Mouse (Mus musculus) kidney, embryonic 15.5 days (tissue): ENCODE data around the gene Guca1a. TPM values are rescaled to one million over a fixed set of nuclear protein-coding genes. Genes with fewer than 3 reads are reported as not detected.
"Not testable (repeated sequence)": the region's sequence is repeated elsewhere in the genome, so short reads cannot be mapped to it uniquely, and the experiment has no call there.

Source experiments
- ATAC-seq: fragments of 200-750 bp; cut with Nextera tagmentation; replicated peaks from 2 replicates; pipeline ENCODE4 v1.8.0; 2017; ENCODE audit warnings: moderate TSS enrichment; ENCODE audit not compliant: low FRiP score
- H3K27ac ChIP-seq: fragments of 300-500 bp; sonication (generic); 2 replicates; pipeline ENCODE4 v1.5.1; 2015; ENCODE audit warnings: mild to moderate bottlenecking, inconsistent platforms
- H3K27me3 ChIP-seq: fragments of 300-500 bp; sonication (generic); 2 replicates; pipeline ENCODE4 v1.6.1; 2015; ENCODE audit warnings: inconsistent platforms
- H3K36me3 ChIP-seq: fragments of 300-500 bp; sonication (generic); 2 replicates; pipeline ENCODE4 v1.6.1; 2015; ENCODE audit warnings: inconsistent platforms
- H3K4me1 ChIP-seq: fragments of 300-500 bp; sonication (generic); 2 replicates; pipeline ENCODE4 v1.6.1; 2015; ENCODE audit warnings: inconsistent platforms
- H3K4me2 ChIP-seq: fragments of 300-500 bp; sonication (generic); 2 replicates; pipeline ENCODE4 v1.6.1; 2015; ENCODE audit warnings: moderate library complexity, mild to moderate bottlenecking, inconsistent platforms
- H3K4me3 ChIP-seq: fragments of 300-500 bp; sonication (generic); replicated peaks from 2 replicates; pipeline ENCODE4 v1.5.1; 2015; ENCODE audit warnings: mild to moderate bottlenecking, inconsistent platforms
- H3K9ac ChIP-seq: fragments of 300-500 bp; sonication (generic); 2 replicates; pipeline ENCODE4 v1.6.1; 2015; ENCODE audit warnings: mild to moderate bottlenecking, inconsistent platforms
- H3K9me3 ChIP-seq: fragments of 300-500 bp; sonication (generic); replicated peaks from 2 replicates; pipeline ENCODE4 v1.6.1; 2016; ENCODE audit warnings: inconsistent platforms
- WGBS: fragments of 180-500 bp; shearing (Covaris S2); methylation state at CpG from one replicate; pipeline ENCODE4 v1.1.7; 2015; ENCODE audit warnings: mixed read lengths; 5-methylcytosine and 5-hydroxymethylcytosine counted together
- polyA plus RNA-seq: library from polyadenylated mRNA; unstranded; fragments of >200 nt; fragmentation: Nextera tagmentation; extraction: Ambion mirVana; gene quantifications from 2 replicates; pipeline ENCODE4 v1.2.1, GENCODE M21; 2015

Gene Guca1a
- polyA plus RNA-seq, 1 experiment from 2014 or later: 1.6 TPM

- Histone ChIP-seq H3K9me3 (no peaks in the 10 kb centered on the region), H3K4me1 (peaks cover 47% of the 10 kb centered on the region), H3K9ac (0 out of 2 replicates have a peak overlapping the region, but pooled peaks have one; percentile 10), H3K4me2 (peak overlapping the region; percentile 16; the same call in 1 of the 2 replicates), H3K27ac (0 out of 2 replicates have a peak overlapping the region, but pooled peaks have one; percentile 54), H3K4me3 (no peak overlapping the region; the same call in 1 of the 2 replicates), H3K27me3 (peaks cover 30% of the 10 kb centered on the region), H3K36me3 (no peaks in the 10 kb centered on the region)
- 71% methylated on average over 6 of the region's 6 CpGs for WGBS
- ATAC-seq: no peak
Measured at GRCm38 (mm10) chr17:47438611-47439010, 38.2 kb upstream of the Guca1a start.

GRCm38 (mm10) chr17:47436907-47437547 lies 36.6 kb upstream of the Guca1a start, which contains the start of gene 1700001C19Rik:
TSS of gene 1700001C19Rik (minus strand) at chr17:47437376.
- peak within 1 kb of the TSS; percentile 53 for H3K4me3 ChIP-seq
- peak within 1 kb of the TSS; percentile 55 for H3K9ac ChIP-seq
- peaks cover 47% of the 10 kb centered on the region for H3K4me1 ChIP-seq
- H3K27ac ChIP-seq: peak within 1 kb of the TSS; percentile 52
- H3K27me3 ChIP-seq: peaks cover 30% of the 10 kb centered on the region
- no peaks in the 10 kb centered on the region for H3K36me3 ChIP-seq
- H3K9me3 ChIP-seq: no peaks in the 10 kb centered on the region
- WGBS: 4% methylated on average over 25 of the region's 25 CpGs
- H3K4me2 ChIP-seq: peak within 1 kb of the TSS; percentile 88
- no peak for ATAC-seq

- no peaks in the 10 kb centered on the region for H3K9me3 ChIP-seq
- H3K27ac ChIP-seq: peak within 1 kb of the TSS; percentile 52
- H3K4me2 ChIP-seq: peak within 1 kb of the TSS; percentile 88
- peak within 1 kb of the TSS; percentile 53 for H3K4me3 ChIP-seq
- no peaks in the 10 kb centered on the region for H3K36me3 ChIP-seq
- 1% methylated on average over 45 of the region's 45 CpGs for WGBS
- ATAC-seq: peak; percentile 79
- H3K27me3 ChIP-seq: peaks cover 30% of the 10 kb centered on the region
- H3K9ac ChIP-seq: peak within 1 kb of the TSS; percentile 55
- H3K4me1 ChIP-seq: peaks cover 42% of the 10 kb centered on the region
Measured at GRCm38 (mm10) chr17:47436156-47436906, 35.9 kb upstream of the Guca1a start, which contains the start of gene AI661453. TSS of gene AI661453 (plus strand) at chr17:47436615.

DNA sequence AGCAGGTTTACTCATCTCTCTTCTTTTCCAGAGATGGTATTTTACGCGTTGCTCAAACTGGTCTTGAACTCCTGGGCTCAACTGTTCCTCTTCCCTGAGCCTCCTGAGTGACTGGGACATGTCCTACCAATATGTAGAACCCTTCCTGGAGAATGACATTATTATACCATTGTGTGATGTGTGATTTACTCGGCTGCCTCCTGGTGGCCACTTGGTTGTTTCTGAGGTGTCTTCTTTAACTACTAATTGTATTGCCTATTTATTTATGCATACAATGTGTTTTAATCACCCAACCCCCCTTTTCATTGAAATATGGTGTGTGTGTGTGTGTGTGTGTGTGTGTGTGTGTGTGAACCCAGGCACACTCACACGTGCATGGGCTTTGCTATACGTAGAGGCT lies 30.4 kb upstream of the Guca1a start:
- WGBS: 73% methylated on average over 5 of the region's 5 CpGs

GRCm38 (mm10) chr17:47428831-47429304 lies 28.5 kb upstream of the Guca1a start:
- Histone ChIP-seq H3K27me3 (no peaks in the 10 kb centered on the region), H3K4me3 (no peak overlapping the region), H3K4me2 (peak overlapping the region; percentile 34; the same call in 1 of the 2 replicates), H3K9ac (no peak overlapping the region), H3K9me3 (no peaks in the 10 kb centered on the region), H3K36me3 (no peaks in the 10 kb centered on the region), H3K4me1 (peaks cover 23% of the 10 kb centered on the region), H3K27ac (no peak overlapping the region)
- peak; percentile 83 for ATAC-seq
- WGBS: 6% methylated on average over 8 of the region's 8 CpGs

More for the DNA sequence above, 30.4 kb upstream of the Guca1a start:
- H3K4me3 ChIP-seq: no peak overlapping the region
- H3K27me3 ChIP-seq: no peaks in the 10 kb centered on the region
- no peak overlapping the region for H3K4me2 ChIP-seq
- no peak for ATAC-seq
- H3K27ac ChIP-seq: no peak overlapping the region
- H3K4me1 ChIP-seq: peaks cover 18% of the 10 kb centered on the region
- no peaks in the 10 kb centered on the region for H3K9me3 ChIP-seq
- no peak overlapping the region for H3K9ac ChIP-seq
- H3K36me3 ChIP-seq: no peaks in the 10 kb centered on the region

DNA sequence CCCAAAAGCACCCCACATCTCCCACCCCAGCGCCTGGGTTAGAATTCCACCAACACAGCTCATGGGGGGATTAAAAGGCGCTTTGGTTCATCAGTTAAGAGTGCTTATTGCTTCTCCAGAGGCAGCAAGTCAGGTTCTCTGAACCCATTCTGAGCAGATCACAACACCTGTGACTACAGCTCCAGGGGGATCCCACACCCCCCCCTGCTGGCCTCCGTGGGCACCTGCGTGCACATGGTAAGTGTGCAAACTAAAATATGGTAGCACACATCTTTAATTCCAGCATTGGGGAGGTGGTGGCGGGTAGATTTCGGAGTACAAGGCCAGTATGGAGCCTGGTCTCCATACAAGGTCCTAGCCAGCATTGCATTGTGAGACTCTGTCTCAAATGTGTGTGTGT lies 26.9 kb upstream of the Guca1a start:
- H3K9me3 ChIP-seq: no peaks in the 10 kb centered on the region

GRCm38 (mm10) chr17:47424186-47424585 lies 23.8 kb upstream of the Guca1a start:
- no peaks in the 10 kb centered on the region for H3K36me3 ChIP-seq
- H3K9me3 ChIP-seq: no peaks in the 10 kb centered on the region
- no peak overlapping the region for H3K4me2 ChIP-seq
- no peaks in the 10 kb centered on the region for H3K27me3 ChIP-seq
- 0 out of 2 replicates have a peak, but pooled peaks have one; percentile 27 for ATAC-seq
- H3K9ac ChIP-seq: no peak overlapping the region
- 60% methylated on average over 6 of the region's 6 CpGs for WGBS
- H3K4me3 ChIP-seq: no peak overlapping the region
- H3K4me1 ChIP-seq: peaks cover 21% of the 10 kb centered on the region
- no peak overlapping the region for H3K27ac ChIP-seq

More for the DNA sequence above, 26.9 kb upstream of the Guca1a start:
- Histone ChIP-seq H3K36me3 (no peaks in the 10 kb centered on the region), H3K4me1 (peaks cover 23% of the 10 kb centered on the region), H3K27me3 (no peaks in the 10 kb centered on the region), H3K4me2 (no peak overlapping the region), H3K27ac (no peak overlapping the region), H3K4me3 (no peak overlapping the region), H3K9ac (no peak overlapping the region)
- WGBS: 76% methylated on average over 6 of the region's 6 CpGs
- no peak for ATAC-seq

GRCm38 (mm10) chr17:47422616-47423015 lies 22.2 kb upstream of the Guca1a start:
- WGBS: 100% methylated on average over 1 of the region's 1 CpGs
- ATAC-seq: not testable (repeated sequence)

GRCm38 (mm10) chr17:47421566-47421965 lies 21.2 kb upstream of the Guca1a start:
- no peak overlapping the region for H3K9ac ChIP-seq
- whole genome bisulfite sequencing: 89% methylated on average over 3 of the region's 3 CpGs

More at GRCm38 (mm10) chr17:47422616-47423015, 22.2 kb upstream of the Guca1a start:
- not testable (repeated sequence) for H3K36me3 ChIP-seq, H3K4me1 ChIP-seq, H3K9me3 ChIP-seq, H3K9ac ChIP-seq, H3K27me3 ChIP-seq, H3K27ac ChIP-seq, H3K4me2 ChIP-seq, H3K4me3 ChIP-seq

DNA sequence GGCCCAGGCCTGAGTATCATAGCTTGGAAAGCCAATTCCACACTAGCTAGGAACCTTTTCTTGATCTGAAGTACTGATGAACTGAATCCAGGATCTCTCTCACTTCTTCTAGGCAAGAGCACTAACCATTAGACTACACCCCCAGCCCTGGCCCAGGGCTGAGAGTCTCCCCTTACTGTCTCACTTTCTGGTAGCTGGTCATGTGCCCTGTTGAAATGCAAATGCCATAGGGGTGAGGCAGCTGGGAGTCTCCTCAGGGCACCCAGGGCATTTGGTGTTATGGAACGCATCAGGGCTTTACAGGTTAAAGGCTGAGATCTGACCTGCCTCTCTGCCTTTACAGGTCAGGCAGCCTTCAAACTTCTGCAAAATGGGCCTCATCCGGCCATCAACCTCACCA lies 19.8 kb upstream of the Guca1a start:
- WGBS: 70% methylated on average over 2 of the region's 2 CpGs
- no peaks in the 10 kb centered on the region for H3K27me3 ChIP-seq
- no peak for ATAC-seq
- H3K9me3 ChIP-seq: no peaks in the 10 kb centered on the region
- no peak overlapping the region for H3K4me3 ChIP-seq
- 0 out of 2 replicates have a peak, but pooled peaks cover 5% of the 10 kb centered on the region for H3K4me1 ChIP-seq
- H3K36me3 ChIP-seq: no peaks in the 10 kb centered on the region
- no peak overlapping the region for H3K4me2 ChIP-seq
- no peak overlapping the region for H3K27ac ChIP-seq
- H3K9ac ChIP-seq: no peak overlapping the region

More at GRCm38 (mm10) chr17:47421566-47421965, 21.2 kb upstream of the Guca1a start:
- H3K36me3 ChIP-seq: no peaks in the 10 kb centered on the region
- no peak overlapping the region for H3K27ac ChIP-seq
- no peaks in the 10 kb centered on the region for H3K9me3 ChIP-seq
- no peak overlapping the region for H3K4me2 ChIP-seq
- ATAC-seq: no peak
- no peak overlapping the region for H3K4me3 ChIP-seq
- H3K4me1 ChIP-seq: 0 out of 2 replicates have a peak, but pooled peaks cover 5% of the 10 kb centered on the region
- no peaks in the 10 kb centered on the region for H3K27me3 ChIP-seq

GRCm38 (mm10) chr17:47409897-47410861 lies 9.8 kb upstream of the Guca1a start:
- peak overlapping the region; percentile 44 for H3K4me3 ChIP-seq
- not testable (repeated sequence) for ATAC-seq, H3K4me1 ChIP-seq, H3K9me3 ChIP-seq, H3K36me3 ChIP-seq, H3K27ac ChIP-seq, H3K9ac ChIP-seq
- 3% methylated on average over 74 of the region's 74 CpGs for WGBS
- H3K4me2 ChIP-seq: peak overlapping the region; percentile 78
- H3K27me3 ChIP-seq: peaks cover 62% of the 10 kb centered on the region
